Mouse (Mus musculus) NIH3T3 (cell line): Measurements from ENCODE around the gene Mfap2.

ENCODE experiments used
- DNase-seq: peaks from one replicate; pipeline ENCODE4 v3.0.0-alpha.2; 2012; ENCODE audit warnings: low read depth

The Mfap2 gene

GRCm38 (mm10) chr4:140987476-140987875 is 22.7 kb upstream of the Mfap2 start:
- DNase-seq, result no peak

- DNase-seq, result no peak
These were observed 21.4 kb upstream of the Mfap2 start for GRCm38 (mm10) chr4:140988706-140989290.

- DNase-seq, result no peak
These were observed 20.8 kb upstream of the Mfap2 start for GRCm38 (mm10) chr4:140989447-140989846.

- no peak for DNase-seq
These were observed 18.0 kb upstream of the Mfap2 start for GRCm38 (mm10) chr4:140992215-140992614.

GRCm38 (mm10) chr4:140993846-140994245 is 16.4 kb upstream of the Mfap2 start:
- no peak for DNase-seq

- DNase-seq, result no peak
These were observed 14.4 kb upstream of the Mfap2 start for GRCm38 (mm10) chr4:140995811-140996210.

GRCm38 (mm10) chr4:140996812-140997211 is 13.4 kb upstream of the Mfap2 start:
- no peak for DNase-seq

- no peak for DNase-seq
These were observed 4.2 kb upstream of the Mfap2 start for GRCm38 (mm10) chr4:141005983-141006382.

- peak; percentile 17 for DNase-seq
These were observed 2.2 kb upstream of the Mfap2 start for GRCm38 (mm10) chr4:141008028-141008427.

GRCm38 (mm10) chr4:141010526-141010925 is 308 bp downstream of the Mfap2 start:
- DNase-seq, result no peak

GRCm38 (mm10) chr4:141010941-141011429 is 767 bp downstream of the Mfap2 start:
- peak; percentile 64 for DNase-seq

GRCm38 (mm10) chr4:141011556-141012328 is 1.5 kb downstream of the Mfap2 start:
- peak; percentile 90 for DNase-seq

GRCm38 (mm10) chr4:141012558-141012957 is 2.3 kb downstream of the Mfap2 start:
- no peak for DNase-seq

- DNase-seq, result no peak
These were observed 3.9 kb downstream of the Mfap2 start for GRCm38 (mm10) chr4:141014114-141014513.

GRCm38 (mm10) chr4:141014856-141015255 is 4.6 kb downstream of the Mfap2 start:
- no peak for DNase-seq

- no peak for DNase-seq
These were observed 5.1 kb downstream of the Mfap2 start for GRCm38 (mm10) chr4:141015356-141015755.

GRCm38 (mm10) chr4:141016311-141016710 is 6.1 kb downstream of the Mfap2 start:
- DNase-seq, result peak; percentile 27

- no peak for DNase-seq
These were observed 7.6 kb downstream of the Mfap2 start for GRCm38 (mm10) chr4:141017657-141018436.

GRCm38 (mm10) chr4:141020220-141020619 is 10.0 kb downstream of the Mfap2 start:
- no peak for DNase-seq

- peak; percentile 48 for DNase-seq
These were observed 10.8 kb downstream of the Mfap2 start for GRCm38 (mm10) chr4:141020811-141021613.

- DNase-seq, result no peak
These were observed 11.4 kb downstream of the Mfap2 start for GRCm38 (mm10) chr4:141021614-141021929.

- DNase-seq, result no peak
These were observed 13.8 kb downstream of the Mfap2 start for GRCm38 (mm10) chr4:141024052-141024451.
